Mouse (Mus musculus): ENCODE results near the gene Trim40. TPM values are rescaled to one million over a fixed set of nuclear protein-coding genes. Genes with fewer than 3 reads are reported as not detected.
A peak's percentile ranks its signal among the peaks of the same experiment; 100 is the strongest.

Gene Trim40
- polyA plus RNA-seq, 1 experiment from 2014 or later, result 2.3 TPM

DNA sequence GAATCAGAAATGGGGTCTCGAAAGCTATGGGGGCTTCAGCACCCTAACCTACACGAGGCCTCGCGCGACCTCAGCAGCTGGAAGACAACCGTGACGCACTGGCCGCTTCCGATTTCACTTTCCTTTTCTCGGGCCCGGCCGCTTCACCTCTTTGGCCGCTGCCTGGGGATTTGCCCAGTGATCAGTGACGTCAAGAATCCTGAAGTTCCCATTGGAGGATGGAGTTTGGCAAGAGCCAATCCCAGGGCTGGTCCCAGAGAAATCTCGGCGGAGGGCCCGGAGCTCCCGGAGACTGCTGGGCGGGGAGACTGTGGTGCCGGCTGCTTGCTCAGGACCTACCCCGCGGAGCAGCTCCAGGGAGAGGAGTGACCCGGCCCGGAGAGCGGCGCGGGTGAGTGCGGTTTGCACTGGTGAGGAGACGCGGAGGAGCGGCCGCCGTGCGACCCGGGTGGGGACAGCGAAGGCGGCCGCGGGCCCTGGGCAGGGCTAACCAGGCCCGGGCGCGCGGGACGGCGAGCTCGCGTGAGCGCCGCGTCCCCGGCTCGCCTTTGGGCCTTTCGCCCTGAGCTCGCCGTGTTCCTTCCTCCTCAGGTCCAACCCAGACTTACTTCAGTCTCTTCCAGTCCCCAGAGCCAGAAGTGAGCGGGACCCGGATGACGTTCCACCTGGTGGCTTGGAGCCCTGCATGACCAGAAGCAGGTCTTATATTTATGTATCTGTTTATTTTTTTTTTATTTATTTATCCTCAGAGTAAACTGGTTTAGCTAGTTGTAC is 52.9 kb downstream of the Trim40 start, which contains the start of gene Trim26:
Gene Trim26 (plus strand): TSS at position 261 of the 774 bp plus-strand sequence.
- H3K9ac ChIP-seq (ENCODE audit: low read depth, low read length), result peak within 1 kb of the TSS; percentile 91
- no peaks in the 10 kb centered on the region for H3K9me3 ChIP-seq (ENCODE audit: control insufficient read depth, low read length)
- H3K4me2 ChIP-seq (ENCODE audit: low read depth, low read length), result peak within 1 kb of the TSS; percentile 74
- no peaks in the 10 kb centered on the region for H3K36me3 ChIP-seq (ENCODE audit: control insufficient read depth, insufficient read depth, low read length)
- peak within 1 kb of the TSS; percentile 97 for H3K27ac ChIP-seq (ENCODE audit: low read length)
- peaks cover 9% of the 10 kb centered on the region for H3K4me1 ChIP-seq (ENCODE audit: control insufficient read depth, insufficient read depth, low read length)
- peak within 1 kb of the TSS; percentile 76 for H3K4me3 ChIP-seq (ENCODE audit: low read length)
- peak; percentile 98 for ATAC-seq
- no peaks in the 10 kb centered on the region; the same call in 1 of the 2 replicates for H3K27me3 ChIP-seq (replicated peaks; ENCODE audit: control insufficient read depth, insufficient read depth, low read length)
- WGBS, result under 1% methylated on average over 58 of the region's 58 CpGs

DNA sequence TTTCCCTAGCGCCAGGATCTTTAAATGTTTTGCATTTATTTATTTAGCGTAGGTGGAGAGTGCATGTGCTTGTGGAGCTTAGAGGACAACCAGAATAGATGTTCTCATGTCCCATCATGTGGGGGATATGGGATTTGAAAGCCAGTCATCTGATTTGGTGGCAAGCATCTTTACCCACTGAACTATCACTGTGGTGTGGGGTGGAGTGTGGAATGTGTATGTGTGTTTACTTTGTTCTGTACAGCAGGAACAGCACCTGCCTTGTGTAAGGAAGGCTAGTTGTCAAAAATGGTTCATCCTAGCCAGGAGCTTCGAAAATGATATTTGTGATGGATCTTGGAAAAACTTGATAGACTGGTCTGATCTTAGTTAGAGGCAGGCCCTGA is 53.5 kb downstream of the Trim40 start:
- peak overlapping the region; percentile 64 for H3K9ac ChIP-seq (ENCODE audit: low read depth, low read length)
- 17% methylated on average over 3 of the region's 3 CpGs for WGBS
- no peaks in the 10 kb centered on the region for H3K9me3 ChIP-seq (ENCODE audit: control insufficient read depth, low read length)
- H3K27ac ChIP-seq (ENCODE audit: low read length), result peak overlapping the region; percentile 88
- peak overlapping the region; percentile 76 for H3K4me3 ChIP-seq (ENCODE audit: low read length)
- H3K36me3 ChIP-seq (ENCODE audit: control insufficient read depth, insufficient read depth, low read length), result no peaks in the 10 kb centered on the region
- no peaks in the 10 kb centered on the region; the same call in 1 of the 2 replicates for H3K27me3 ChIP-seq (replicated peaks; ENCODE audit: control insufficient read depth, insufficient read depth, low read length)
- peak overlapping the region; percentile 74 for H3K4me2 ChIP-seq (ENCODE audit: low read depth, low read length)
- ATAC-seq, result peak; percentile 39
- peaks cover 9% of the 10 kb centered on the region for H3K4me1 ChIP-seq (ENCODE audit: control insufficient read depth, insufficient read depth, low read length)

DNA sequence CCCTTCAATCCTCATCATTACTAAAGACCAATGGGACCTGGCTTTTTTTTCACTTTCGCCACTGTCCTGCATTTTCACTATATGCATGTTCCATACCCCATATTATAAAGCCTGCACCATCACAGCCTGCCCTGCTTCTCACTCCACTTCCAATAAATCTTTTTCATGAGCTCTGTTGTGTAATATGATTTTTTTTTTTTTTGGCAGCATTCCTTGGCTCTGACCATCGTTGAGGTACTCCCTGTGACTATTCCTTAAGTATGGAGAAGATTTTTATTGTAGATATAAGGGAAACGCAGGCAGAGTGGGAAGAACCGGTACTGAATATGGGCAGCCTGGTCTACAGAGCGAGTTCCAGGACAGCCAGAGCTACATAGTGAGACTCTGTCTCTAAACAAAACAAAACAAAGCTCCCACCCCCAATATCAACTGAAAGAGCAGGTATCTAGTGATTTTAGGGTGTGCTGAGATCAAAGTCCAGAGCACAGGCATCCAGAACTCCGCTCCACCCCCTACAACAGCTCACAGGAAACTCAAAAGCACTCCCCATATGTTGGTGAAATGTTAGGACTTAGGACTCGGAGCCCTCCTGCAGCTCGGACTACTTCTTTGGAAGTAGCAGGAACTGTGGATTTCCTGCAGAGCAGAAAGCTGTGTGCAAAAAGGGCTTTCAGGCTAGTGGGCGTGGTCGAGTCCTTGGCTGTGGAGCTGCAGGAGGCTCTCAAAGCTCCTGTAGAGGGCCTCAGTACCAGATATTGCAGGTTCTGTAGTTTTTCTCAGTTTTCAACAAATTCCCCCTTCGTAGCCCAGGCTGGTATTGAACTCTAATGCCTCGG is 54.1 kb downstream of the Trim40 start:
- Histone ChIP-seq H3K27me3 (replicated peaks; ENCODE audit: control insufficient read depth, insufficient read depth, low read length) (no peaks in the 10 kb centered on the region; the same call in 1 of the 2 replicates), H3K9ac (ENCODE audit: low read depth, low read length) (peak overlapping the region; percentile 64; the same call in 1 of the 2 replicates), H3K27ac (ENCODE audit: low read length) (peak overlapping the region; percentile 88), H3K4me1 (ENCODE audit: control insufficient read depth, insufficient read depth, low read length) (peaks cover 9% of the 10 kb centered on the region), H3K4me3 (ENCODE audit: low read length) (peak overlapping the region; percentile 76), H3K9me3 (ENCODE audit: control insufficient read depth, low read length) (no peaks in the 10 kb centered on the region), H3K36me3 (ENCODE audit: control insufficient read depth, insufficient read depth, low read length) (no peaks in the 10 kb centered on the region), H3K4me2 (ENCODE audit: low read depth, low read length) (peak overlapping the region; percentile 74)
- 24% methylated on average over 12 of the region's 12 CpGs for WGBS
- peak; percentile 52 for ATAC-seq

DNA sequence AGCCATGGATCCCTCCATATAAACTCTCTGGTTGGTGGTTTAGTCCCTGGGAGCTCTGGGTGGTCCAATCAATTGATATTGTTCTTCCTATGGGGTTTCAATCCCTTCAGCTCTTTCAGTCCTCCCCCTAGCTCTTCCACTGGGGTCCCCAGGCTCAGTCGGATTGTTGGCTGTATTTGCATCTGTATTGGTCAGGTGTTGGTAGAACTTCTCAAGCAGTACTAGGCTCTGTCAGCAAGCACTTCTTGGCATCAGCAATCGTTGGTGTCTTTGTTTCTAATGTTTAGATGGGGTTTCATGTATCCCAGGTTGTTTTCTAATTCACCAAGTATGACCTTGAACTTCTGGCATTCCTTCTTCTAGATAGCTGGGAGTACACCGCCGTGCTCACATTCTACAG is 57.2 kb downstream of the Trim40 start:
- Histone ChIP-seq H3K9me3 (ENCODE audit: control insufficient read depth, low read length) (no peaks in the 10 kb centered on the region), H3K27ac (ENCODE audit: low read length) (no peak overlapping the region), H3K4me1 (ENCODE audit: control insufficient read depth, insufficient read depth, low read length) (peaks cover 9% of the 10 kb centered on the region), H3K36me3 (ENCODE audit: control insufficient read depth, insufficient read depth, low read length) (no peaks in the 10 kb centered on the region), H3K4me3 (ENCODE audit: low read length) (no peak overlapping the region), H3K4me2 (ENCODE audit: low read depth, low read length) (no peak overlapping the region), H3K9ac (ENCODE audit: low read depth, low read length) (no peak overlapping the region), H3K27me3 (replicated peaks; ENCODE audit: control insufficient read depth, insufficient read depth, low read length) (no peaks in the 10 kb centered on the region; the same call in 1 of the 2 replicates)
- WGBS, result 63% methylated on average over 4 of the region's 4 CpGs
- no peak for ATAC-seq

Other genes starting within 250 kb of the Trim40 start
- gene H2-M9, start 247.5 kb downstream of the Trim40 start, polyA plus RNA-seq (2015; fragmentation: Nextera tagmentation; extraction: Ambion mirVana), result not detected in 2 replicates
- gene H2-M1, start 217.9 kb downstream of the Trim40 start, polyA plus RNA-seq (2015; fragmentation: Nextera tagmentation; extraction: Ambion mirVana), result not detected in 2 replicates
- not detected in 2 replicates for gene H2-M10.5, start 117.2 kb downstream of the Trim40 start, polyA plus RNA-seq (2015; fragmentation: Nextera tagmentation; extraction: Ambion mirVana)
- gene H2-M10.6, start 78.0 kb downstream of the Trim40 start, polyA plus RNA-seq (2015; fragmentation: Nextera tagmentation; extraction: Ambion mirVana), result not detected in 2 replicates
- gene Trim26, start 53.0 kb downstream of the Trim40 start, polyA plus RNA-seq (2015; fragmentation: Nextera tagmentation; extraction: Ambion mirVana), result 36.5 and 39.2 TPM in 2 replicates
- 8.5 and 11.6 TPM in 2 replicates for gene Trim15, start 22.9 kb downstream of the Trim40 start, polyA plus RNA-seq (2015; fragmentation: Nextera tagmentation; extraction: Ambion mirVana)
- gene Trim10, start 20.5 kb downstream of the Trim40 start, polyA plus RNA-seq (2015; fragmentation: Nextera tagmentation; extraction: Ambion mirVana), result 3.3 and 5.7 TPM in 2 replicates
- 63.1 and 69.7 TPM in 2 replicates for gene Trim31, start 8.0 kb upstream of the Trim40 start, polyA plus RNA-seq (2015; fragmentation: Nextera tagmentation; extraction: Ambion mirVana)
- 1.8 and 2.4 TPM in 2 replicates for gene Rnf39, start 52.8 kb upstream of the Trim40 start, polyA plus RNA-seq (2015; fragmentation: Nextera tagmentation; extraction: Ambion mirVana)
- gene Ppp1r11, start 61.6 kb upstream of the Trim40 start, polyA plus RNA-seq (2015; fragmentation: Nextera tagmentation; extraction: Ambion mirVana), result 92.1 and 101 TPM in 2 replicates
- gene Znrd1, start 68.4 kb upstream of the Trim40 start, polyA plus RNA-seq (2015; fragmentation: Nextera tagmentation; extraction: Ambion mirVana), result 68.5 and 72.2 TPM in 2 replicates
- 6.1 and 6.6 TPM in 2 replicates for gene Znrd1as, start 68.5 kb upstream of the Trim40 start, polyA plus RNA-seq (2015; fragmentation: Nextera tagmentation; extraction: Ambion mirVana)
- not detected in 2 replicates for gene 2410137M14Rik, start 91.1 kb upstream of the Trim40 start, polyA plus RNA-seq (2015; fragmentation: Nextera tagmentation; extraction: Ambion mirVana)
- gene H2-M5, start 99.4 kb upstream of the Trim40 start, polyA plus RNA-seq (2015; fragmentation: Nextera tagmentation; extraction: Ambion mirVana), result 0.16 and 0.22 TPM in 2 replicates
- 41.3 and 43.2 TPM in 2 replicates for gene Zfp57, start 111.0 kb upstream of the Trim40 start, polyA plus RNA-seq (2015; fragmentation: Nextera tagmentation; extraction: Ambion mirVana)
- gene Mog, start 133.3 kb upstream of the Trim40 start, polyA plus RNA-seq (2015; fragmentation: Nextera tagmentation; extraction: Ambion mirVana), result not detected in 2 replicates
- gene Gabbr1, start 155.8 kb upstream of the Trim40 start, polyA plus RNA-seq (2015; fragmentation: Nextera tagmentation; extraction: Ambion mirVana), result 5.4 and 6.2 TPM in 2 replicates
- gene Olfr90, start 198.4 kb upstream of the Trim40 start, polyA plus RNA-seq (2015; fragmentation: Nextera tagmentation; extraction: Ambion mirVana), result not detected in 2 replicates
- gene Olfr91, start 208.2 kb upstream of the Trim40 start, polyA plus RNA-seq (2015; fragmentation: Nextera tagmentation; extraction: Ambion mirVana), result not detected in 2 replicates
- not detected in 2 replicates for gene Olfr92, start 230.0 kb upstream of the Trim40 start, polyA plus RNA-seq (2015; fragmentation: Nextera tagmentation; extraction: Ambion mirVana)

Data from intestine, embryonic 16.5 days (tissue).